Mouse (Mus musculus): ENCODE data around the gene E130114P18Rik. TPM values are rescaled to one million over a fixed set of nuclear protein-coding genes. Genes with fewer than 3 reads are reported as not detected.

Gene E130114P18Rik
- polyA plus RNA-seq, 1 experiment from 2014 or later, result 0.60 TPM

GRCm38 (mm10) chr4:97809582-97810295, 31.9 kb upstream of the E130114P18Rik start:
- Histone ChIP-seq H3K36me3 (ENCODE audit: control insufficient read depth, insufficient read depth, low read length) (no peaks in the 10 kb centered on the region), H3K4me1 (replicated peaks; ENCODE audit: control insufficient read depth, insufficient read depth, low read length) (0 out of 2 replicates have a peak, but pooled peaks cover 3% of the 10 kb centered on the region), H3K9ac (ENCODE audit: low read depth, low read length) (no peak overlapping the region), H3K4me3 (ENCODE audit: low read depth, low read length) (no peak overlapping the region), H3K9me3 (ENCODE audit: control insufficient read depth, low read length) (no peaks in the 10 kb centered on the region), H3K4me2 (no peak overlapping the region), H3K27me3 (replicated peaks; ENCODE audit: control insufficient read depth, insufficient read depth, low read length) (no peaks in the 10 kb centered on the region), H3K27ac (ENCODE audit: low read depth, low read length) (no peak overlapping the region)
- 74% methylated on average over 4 of the region's 4 CpGs for WGBS
- no peak for ATAC-seq (replicated peaks; ENCODE audit: low FRiP score)
- DNase-seq (ENCODE audit: low spot score), result no peak

GRCm38 (mm10) chr4:97808885-97809284, 31.0 kb upstream of the E130114P18Rik start:
- H3K27me3 ChIP-seq (replicated peaks; ENCODE audit: control insufficient read depth, insufficient read depth, low read length), result no peaks in the 10 kb centered on the region
- WGBS, result 67% methylated on average over 3 of the region's 3 CpGs
- no peak overlapping the region for H3K4me3 ChIP-seq (ENCODE audit: low read depth, low read length)
- no peak overlapping the region for H3K9ac ChIP-seq (ENCODE audit: low read depth, low read length)
- no peaks in the 10 kb centered on the region for H3K36me3 ChIP-seq (ENCODE audit: control insufficient read depth, insufficient read depth, low read length)
- DNase-seq (ENCODE audit: low spot score) (no peak), ATAC-seq (replicated peaks; ENCODE audit: low FRiP score) (no peak)
- no peak overlapping the region for H3K27ac ChIP-seq (ENCODE audit: low read depth, low read length)
- H3K9me3 ChIP-seq (ENCODE audit: control insufficient read depth, low read length), result no peaks in the 10 kb centered on the region
- no peak overlapping the region for H3K4me2 ChIP-seq
- H3K4me1 ChIP-seq (replicated peaks; ENCODE audit: control insufficient read depth, insufficient read depth, low read length), result 0 out of 2 replicates have a peak, but pooled peaks cover 3% of the 10 kb centered on the region

GRCm38 (mm10) chr4:97806924-97807323, 29.0 kb upstream of the E130114P18Rik start:
- no peak overlapping the region for H3K9ac ChIP-seq (ENCODE audit: low read depth, low read length)
- H3K4me3 ChIP-seq (ENCODE audit: low read depth, low read length), result no peak overlapping the region
- DNase-seq (ENCODE audit: low spot score) (no peak), ATAC-seq (replicated peaks; ENCODE audit: low FRiP score) (no peak)
- H3K27me3 ChIP-seq (replicated peaks; ENCODE audit: control insufficient read depth, insufficient read depth, low read length), result no peaks in the 10 kb centered on the region
- 83% methylated on average over 2 of the region's 2 CpGs for WGBS
- no peak overlapping the region for H3K27ac ChIP-seq (ENCODE audit: low read depth, low read length)
- H3K4me1 ChIP-seq (replicated peaks; ENCODE audit: control insufficient read depth, insufficient read depth, low read length), result peaks cover 3% of the 10 kb centered on the region; the same call in 1 of the 2 replicates
- H3K36me3 ChIP-seq (ENCODE audit: control insufficient read depth, insufficient read depth, low read length), result 0 out of 2 replicates have a peak, but pooled peaks cover 2% of the 10 kb centered on the region
- no peak overlapping the region for H3K4me2 ChIP-seq
- no peaks in the 10 kb centered on the region for H3K9me3 ChIP-seq (ENCODE audit: control insufficient read depth, low read length)

- Histone ChIP-seq H3K9ac (ENCODE audit: low read depth, low read length) (no peak overlapping the region), H3K27ac (ENCODE audit: low read depth, low read length) (no peak overlapping the region), H3K36me3 (ENCODE audit: control insufficient read depth, insufficient read depth, low read length) (0 out of 2 replicates have a peak, but pooled peaks cover 2% of the 10 kb centered on the region), H3K9me3 (ENCODE audit: control insufficient read depth, low read length) (no peaks in the 10 kb centered on the region), H3K4me1 (replicated peaks; ENCODE audit: control insufficient read depth, insufficient read depth, low read length) (peaks cover 3% of the 10 kb centered on the region; the same call in 1 of the 2 replicates), H3K4me3 (ENCODE audit: low read depth, low read length) (no peak overlapping the region), H3K27me3 (replicated peaks; ENCODE audit: control insufficient read depth, insufficient read depth, low read length) (no peaks in the 10 kb centered on the region), H3K4me2 (no peak overlapping the region)
- DNase-seq (ENCODE audit: low spot score) (no peak), ATAC-seq (replicated peaks; ENCODE audit: low FRiP score) (no peak)
- WGBS, result 76% methylated on average over 7 of the region's 7 CpGs
Observed at GRCm38 (mm10) chr4:97805896-97806808, 28.3 kb upstream of the E130114P18Rik start.

GRCm38 (mm10) chr4:97805255-97805654, 27.4 kb upstream of the E130114P18Rik start:
- H3K4me2 ChIP-seq, result no peak overlapping the region
- no peak overlapping the region for H3K27ac ChIP-seq (ENCODE audit: low read depth, low read length)
- H3K4me1 ChIP-seq (replicated peaks; ENCODE audit: control insufficient read depth, insufficient read depth, low read length), result peaks cover 3% of the 10 kb centered on the region; the same call in 1 of the 2 replicates
- no peaks in the 10 kb centered on the region for H3K9me3 ChIP-seq (ENCODE audit: control insufficient read depth, low read length)
- 62% methylated on average over 2 of the region's 2 CpGs for WGBS
- DNase-seq (ENCODE audit: low spot score) (no peak), ATAC-seq (replicated peaks; ENCODE audit: low FRiP score) (no peak)
- H3K4me3 ChIP-seq (ENCODE audit: low read depth, low read length), result no peak overlapping the region
- H3K36me3 ChIP-seq (ENCODE audit: control insufficient read depth, insufficient read depth, low read length), result 0 out of 2 replicates have a peak, but pooled peaks cover 2% of the 10 kb centered on the region
- no peak overlapping the region for H3K9ac ChIP-seq (ENCODE audit: low read depth, low read length)
- no peaks in the 10 kb centered on the region for H3K27me3 ChIP-seq (replicated peaks; ENCODE audit: control insufficient read depth, insufficient read depth, low read length)

GRCm38 (mm10) chr4:97804638-97805037, 26.8 kb upstream of the E130114P18Rik start:
- H3K4me2 ChIP-seq, result no peak overlapping the region

GRCm38 (mm10) chr4:97803791-97804190, 25.9 kb upstream of the E130114P18Rik start:
- WGBS, result 65% methylated on average over 3 of the region's 3 CpGs
- DNase-seq (ENCODE audit: low spot score) (no peak), ATAC-seq (replicated peaks; ENCODE audit: low FRiP score) (no peak)
- H3K4me3 ChIP-seq (ENCODE audit: low read depth, low read length), result no peak overlapping the region
- H3K36me3 ChIP-seq (ENCODE audit: control insufficient read depth, insufficient read depth, low read length), result peaks cover 2% of the 10 kb centered on the region; the same call in 1 of the 2 replicates
- H3K9me3 ChIP-seq (ENCODE audit: control insufficient read depth, low read length), result no peaks in the 10 kb centered on the region
- H3K4me1 ChIP-seq (replicated peaks; ENCODE audit: control insufficient read depth, insufficient read depth, low read length), result no peaks in the 10 kb centered on the region; the same call in 1 of the 2 replicates
- no peak overlapping the region for H3K27ac ChIP-seq (ENCODE audit: low read depth, low read length)
- H3K4me2 ChIP-seq, result no peak overlapping the region
- no peak overlapping the region for H3K9ac ChIP-seq (ENCODE audit: low read depth, low read length)
- no peaks in the 10 kb centered on the region for H3K27me3 ChIP-seq (replicated peaks; ENCODE audit: control insufficient read depth, insufficient read depth, low read length)

More at GRCm38 (mm10) chr4:97804638-97805037, 26.8 kb upstream of the E130114P18Rik start:
- peaks cover 2% of the 10 kb centered on the region; the same call in 1 of the 2 replicates for H3K36me3 ChIP-seq (ENCODE audit: control insufficient read depth, insufficient read depth, low read length)
- DNase-seq (ENCODE audit: low spot score) (no peak), ATAC-seq (replicated peaks; ENCODE audit: low FRiP score) (no peak)
- H3K9me3 ChIP-seq (ENCODE audit: control insufficient read depth, low read length), result no peaks in the 10 kb centered on the region
- no peaks in the 10 kb centered on the region for H3K27me3 ChIP-seq (replicated peaks; ENCODE audit: control insufficient read depth, insufficient read depth, low read length)
- H3K27ac ChIP-seq (ENCODE audit: low read depth, low read length), result no peak overlapping the region
- H3K4me3 ChIP-seq (ENCODE audit: low read depth, low read length), result no peak overlapping the region
- peaks cover 2% of the 10 kb centered on the region; the same call in 1 of the 2 replicates for H3K4me1 ChIP-seq (replicated peaks; ENCODE audit: control insufficient read depth, insufficient read depth, low read length)
- H3K9ac ChIP-seq (ENCODE audit: low read depth, low read length), result no peak overlapping the region
- 76% methylated on average over 5 of the region's 5 CpGs for WGBS

GRCm38 (mm10) chr4:97796505-97796904, 18.6 kb upstream of the E130114P18Rik start:
- 0 out of 2 replicates have a peak, but pooled peaks cover 3% of the 10 kb centered on the region for H3K27me3 ChIP-seq (replicated peaks; ENCODE audit: control insufficient read depth, insufficient read depth, low read length)
- H3K9ac ChIP-seq (ENCODE audit: low read depth, low read length), result no peak overlapping the region
- no peak overlapping the region for H3K4me3 ChIP-seq (ENCODE audit: low read depth, low read length)
- DNase-seq (ENCODE audit: low spot score), result no peak
- H3K27ac ChIP-seq (ENCODE audit: low read depth, low read length), result no peak overlapping the region
- no peak overlapping the region for H3K4me2 ChIP-seq
- 78% methylated on average over 10 of the region's 10 CpGs for WGBS
- no peak for ATAC-seq (replicated peaks; ENCODE audit: low FRiP score)
- H3K36me3 ChIP-seq (ENCODE audit: control insufficient read depth, insufficient read depth, low read length), result no peaks in the 10 kb centered on the region; the same call in 1 of the 2 replicates
- H3K4me1 ChIP-seq (replicated peaks; ENCODE audit: control insufficient read depth, insufficient read depth, low read length), result no peaks in the 10 kb centered on the region
- H3K9me3 ChIP-seq (ENCODE audit: control insufficient read depth, low read length), result no peaks in the 10 kb centered on the region
